Mouse (Mus musculus) brain, embryonic 14.5 days (tissue): ENCODE data around the gene Sgms1. TPM values are rescaled to one million over a fixed set of nuclear protein-coding genes. Genes with fewer than 3 reads are reported as not detected.
"Not testable (repeated sequence)": the region's sequence is repeated elsewhere in the genome, so short reads cannot be mapped to it uniquely, and the experiment has no call there.

Source experiments
- DNase-seq: peaks from one replicate; pipeline ENCODE4 v3.0.0-alpha.2; 2011; ENCODE audit warnings: low read depth
- CTCF ChIP-seq: fragments of 200-500 bp; IDR thresholded peaks from 2 replicates; pipeline ENCODE4 v1.5.1; 2012; ENCODE audit warnings: inconsistent platforms, mild to moderate bottlenecking, moderate library complexity, borderline replicate concordance; ENCODE audit not compliant: insufficient read depth, insufficient read length; ENCODE audit errors: extremely low read depth
- POLR2A ChIP-seq: fragments of 200-500 bp; IDR thresholded peaks from 2 replicates; pipeline ENCODE4 v1.6.1; 2012; ENCODE audit warnings: mild to moderate bottlenecking, inconsistent platforms, borderline replicate concordance; ENCODE audit not compliant: poor library complexity, insufficient read depth, insufficient read length, severe bottlenecking; ENCODE audit errors: extremely low read depth
- polyA plus RNA-seq: library from polyadenylated mRNA; depleted of rRNA; stranded (reverse); fragments of >200 nt; gene quantifications from 2 replicates; pipeline ENCODE4 v1.2.3, GENCODE M21; 2012; rRNA removed

Sgms1 gene
- polyA plus RNA-seq, 1 experiment = 13.6 TPM

DNA sequence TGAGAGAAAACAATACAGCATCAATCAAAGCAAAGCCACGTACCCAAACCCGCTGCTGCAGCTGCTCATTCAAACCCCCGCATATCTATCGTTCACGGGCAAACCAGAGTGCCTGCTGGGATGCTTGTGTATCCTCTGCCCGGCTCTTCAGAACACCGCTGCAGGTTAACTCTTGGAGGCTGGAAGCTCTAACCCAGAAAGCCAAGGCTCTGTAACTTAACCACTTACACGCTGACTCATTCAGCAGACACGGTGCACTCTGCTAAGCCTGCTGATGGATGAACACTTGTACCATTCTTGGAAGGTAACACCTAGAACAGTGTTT is 286.6 kb downstream of the Sgms1 start:
- DNase-seq = peak; percentile 65
- no peak for TF ChIP-seq CTCF
- no peak for TF ChIP-seq POLR2A

- TF ChIP-seq POLR2A (no peak), CTCF (no peak)
- DNase-seq = no peak
These were observed 287.1 kb downstream of the Sgms1 start for GRCm38 (mm10) chr19:32102294-32102975.

DNA sequence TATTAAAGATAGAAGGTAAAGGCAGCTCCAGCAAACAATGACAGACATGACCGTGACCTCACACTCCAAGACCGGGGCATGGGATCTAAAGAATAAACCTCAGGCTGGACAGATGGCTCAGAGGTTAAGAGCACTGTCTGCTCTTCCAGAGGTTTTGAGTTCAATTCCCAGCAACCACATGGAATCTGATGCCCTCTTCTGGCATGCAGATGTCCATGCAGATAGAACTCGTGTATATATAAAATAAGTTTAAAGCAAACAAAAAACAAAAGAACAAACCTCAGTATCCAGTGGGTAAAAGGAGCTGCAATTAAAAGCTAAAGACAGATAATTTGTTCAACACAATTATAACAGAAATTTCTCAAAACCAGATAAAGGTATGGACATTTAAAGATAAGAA is 290.9 kb downstream of the Sgms1 start:
- TF ChIP-seq CTCF (no peak), POLR2A (no peak)

GRCm38 (mm10) chr19:32092358-32092757 is 297.2 kb downstream of the Sgms1 start:
- no peak for TF ChIP-seq CTCF
- TF ChIP-seq POLR2A = no peak
- no peak for DNase-seq

More for the DNA sequence above, 290.9 kb downstream of the Sgms1 start:
- no peak for DNase-seq

DNA sequence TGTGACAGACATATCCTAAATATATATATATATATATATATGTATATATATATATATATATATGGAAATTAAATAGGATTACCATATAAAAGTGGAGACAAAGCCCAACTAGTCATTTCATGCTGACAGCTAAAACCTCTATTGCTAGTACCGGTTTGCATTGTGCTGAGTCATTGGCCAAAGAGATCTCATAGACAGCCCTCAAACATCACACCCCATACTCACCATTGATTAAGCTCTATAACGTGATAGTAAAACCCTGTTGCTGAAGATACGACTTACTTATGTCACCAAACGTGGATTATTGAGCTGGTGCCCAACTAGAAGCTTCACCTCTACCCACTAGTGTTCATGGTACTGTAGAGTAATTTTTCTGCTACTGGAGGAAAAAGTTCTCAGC is 298.7 kb downstream of the Sgms1 start:
- DNase-seq = no peak
- TF ChIP-seq CTCF (no peak), POLR2A (no peak)

DNA sequence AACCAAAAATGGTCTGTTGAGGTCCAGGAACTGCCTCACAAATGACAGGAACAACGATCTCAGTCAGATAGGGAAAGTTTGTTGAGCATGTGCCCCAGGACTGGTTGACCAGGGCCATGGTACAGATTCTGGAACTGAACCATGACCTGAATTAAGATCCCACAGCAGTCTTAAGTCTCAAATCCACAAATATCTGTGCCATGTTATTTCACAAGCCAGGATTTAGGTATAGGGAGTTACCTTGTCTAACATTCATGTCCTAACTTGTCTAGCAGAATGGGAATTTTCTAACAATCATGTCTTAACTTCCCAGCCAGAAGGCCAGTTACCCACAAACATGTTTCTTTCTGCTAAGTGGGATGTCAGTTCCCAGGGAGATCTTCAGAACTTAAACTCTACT is 300.9 kb downstream of the Sgms1 start:
- no peak for DNase-seq
- TF ChIP-seq CTCF = no peak
- TF ChIP-seq POLR2A = no peak

DNA sequence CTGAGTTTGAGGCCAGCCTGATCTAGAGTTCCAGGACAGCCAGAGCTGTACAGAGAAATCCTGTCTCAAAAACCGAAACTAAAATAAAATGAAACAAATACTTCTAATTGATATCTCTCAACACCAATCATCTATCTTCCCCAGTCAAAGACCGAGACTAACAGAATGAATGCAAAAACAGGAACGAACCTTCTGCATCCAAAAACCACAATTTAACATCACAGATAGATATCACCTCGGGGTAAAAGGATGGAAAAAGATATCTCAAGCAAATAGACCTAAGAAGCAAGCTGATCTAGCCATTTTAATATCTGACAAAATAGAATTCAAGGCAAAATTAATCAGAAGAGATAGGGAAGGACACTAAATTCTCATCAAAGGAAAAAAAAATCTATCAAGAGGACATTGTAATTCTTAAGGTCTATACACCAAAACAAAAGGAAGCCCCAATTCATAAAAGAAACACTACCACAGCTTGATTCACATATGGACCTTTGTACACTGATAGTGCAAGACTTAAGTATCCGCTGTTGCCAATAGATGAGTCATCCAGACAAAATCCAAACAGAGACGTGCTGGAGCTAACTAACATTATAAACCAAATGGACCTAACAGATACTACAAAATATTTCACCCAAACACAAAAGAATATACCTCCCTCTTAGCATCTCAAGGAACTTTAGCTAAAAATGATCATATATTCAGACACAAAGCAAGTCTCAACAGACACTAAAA is 301.6 kb downstream of the Sgms1 start:
- TF ChIP-seq POLR2A (no peak), CTCF (no peak)
- DNase-seq = no peak

GRCm38 (mm10) chr19:32084813-32085212 is 304.7 kb downstream of the Sgms1 start:
- DNase-seq = not testable (repeated sequence)

Other genes with a start within 250 kb of the Sgms1 start
- gene Rpl9-ps6, start 76.9 kb upstream of the Sgms1 start, polyA plus RNA-seq = 24.7 and 33.5 TPM in 2 replicates
- 37.4 and 41.5 TPM in 2 replicates for gene Minpp1, start 96.1 kb upstream of the Sgms1 start, polyA plus RNA-seq
- 0.59 and 1.5 TPM in 2 replicates for gene Papss2, start 206.1 kb upstream of the Sgms1 start, polyA plus RNA-seq